Mouse (Mus musculus): Measurements from ENCODE around the gene Alg2. TPM values are rescaled to one million over a fixed set of nuclear protein-coding genes. Genes with fewer than 3 reads are reported as not detected.

The Alg2 gene
- polyA plus RNA-seq, 1 experiment from 2014 or later = 93.2 TPM

DNA sequence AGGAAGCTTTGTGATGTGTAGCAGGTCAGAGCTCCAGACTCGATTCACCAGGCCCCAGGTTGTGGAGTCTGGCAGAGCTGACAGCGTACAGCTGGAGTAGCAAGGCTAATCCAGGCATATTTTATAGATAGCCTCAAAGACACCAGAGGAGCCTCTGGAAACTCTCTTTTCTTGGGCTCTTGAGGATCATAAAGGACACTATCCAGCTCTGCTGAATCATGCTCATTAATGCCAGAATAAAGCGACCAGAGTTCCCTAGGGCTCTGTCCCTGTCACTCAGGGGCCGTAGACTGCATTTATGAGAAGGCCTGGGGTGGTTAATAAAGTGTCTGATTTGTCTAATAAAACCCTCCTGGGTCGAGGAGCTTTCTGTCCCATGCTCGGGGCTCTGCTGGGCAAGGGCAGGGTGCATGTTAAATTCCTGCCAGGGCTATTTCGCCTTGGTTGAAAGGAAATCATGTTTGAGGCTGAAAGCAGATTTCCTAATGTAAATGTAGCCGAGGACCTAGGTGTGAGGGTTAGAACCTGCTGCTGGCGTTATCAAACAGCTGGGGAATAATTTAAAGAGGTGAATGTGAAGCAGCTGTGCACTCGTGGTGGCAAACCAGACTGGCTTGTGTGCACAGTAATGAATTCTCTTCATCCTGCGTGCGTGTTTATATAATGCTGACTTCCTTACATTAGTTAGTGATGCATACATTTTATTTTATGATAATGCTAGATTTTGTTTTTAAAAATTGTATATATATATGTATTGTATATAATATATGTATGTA, 18.4 kb upstream of the Alg2 start:
- DNase-seq (ENCODE audit: low spot score) = no peak
- peaks cover 22% of the 10 kb centered on the region for H3K4me1 ChIP-seq
- H3K27ac ChIP-seq (replicated peaks) = peak overlapping the region; percentile 13; the same call in 1 of the 2 replicates
- H3K36me3 ChIP-seq = no peaks in the 10 kb centered on the region
- no peaks in the 10 kb centered on the region for H3K27me3 ChIP-seq (ENCODE audit: low read depth, poor library complexity, severe bottlenecking)
- H3K9me3 ChIP-seq (replicated peaks) = no peaks in the 10 kb centered on the region
- WGBS = 77% methylated on average over 12 of the region's 12 CpGs
- no peak overlapping the region for H3K4me3 ChIP-seq

DNA sequence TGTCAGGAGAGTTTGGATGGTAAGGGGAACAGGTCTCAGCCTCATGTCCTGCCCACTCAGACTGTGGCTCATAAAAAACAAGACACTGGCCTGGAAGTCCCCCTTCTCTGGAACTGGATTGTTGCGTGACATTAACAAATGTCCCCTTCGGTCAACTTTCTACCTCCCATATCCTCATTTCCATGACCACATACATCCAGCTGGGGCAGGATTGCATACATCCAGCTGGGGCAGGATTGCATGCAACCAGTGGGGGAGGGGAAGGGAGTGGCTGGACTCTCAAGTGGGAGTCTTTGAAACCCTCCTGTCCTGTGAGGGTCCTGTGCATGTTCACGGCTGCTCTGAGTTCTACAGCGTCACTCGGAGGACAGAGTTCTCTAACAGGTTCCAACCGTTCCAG, 17.1 kb upstream of the Alg2 start:
- H3K4me3 ChIP-seq = no peak overlapping the region
- no peaks in the 10 kb centered on the region for H3K9me3 ChIP-seq (replicated peaks)
- H3K27me3 ChIP-seq (ENCODE audit: low read depth, poor library complexity, severe bottlenecking) = no peaks in the 10 kb centered on the region
- no peak for DNase-seq (ENCODE audit: low spot score)
- 86% methylated on average over 6 of the region's 6 CpGs for WGBS
- no peak overlapping the region for H3K27ac ChIP-seq (replicated peaks)
- H3K4me1 ChIP-seq = peaks cover 22% of the 10 kb centered on the region
- no peaks in the 10 kb centered on the region for H3K36me3 ChIP-seq

GRCm38 (mm10) chr4:47480576-47480975, 6.4 kb upstream of the Alg2 start:
- Histone ChIP-seq H3K4me3 (no peak overlapping the region), H3K36me3 (peaks cover 80% of the 10 kb centered on the region), H3K27me3 (ENCODE audit: low read depth, poor library complexity, severe bottlenecking) (no peaks in the 10 kb centered on the region), H3K27ac (replicated peaks) (no peak overlapping the region), H3K9me3 (replicated peaks) (no peaks in the 10 kb centered on the region), H3K4me1 (peaks cover 2% of the 10 kb centered on the region)
- WGBS = 92% methylated on average over 9 of the region's 9 CpGs
- DNase-seq (ENCODE audit: low spot score) = no peak

- H3K27ac ChIP-seq (replicated peaks) = no peak overlapping the region
- no peak overlapping the region for H3K4me3 ChIP-seq
- peaks cover 7% of the 10 kb centered on the region for H3K4me1 ChIP-seq
- H3K27me3 ChIP-seq (ENCODE audit: low read depth, poor library complexity, severe bottlenecking) = no peaks in the 10 kb centered on the region
- 97% methylated on average over 13 of the region's 13 CpGs for WGBS
- DNase-seq (ENCODE audit: low spot score) = no peak
- no peaks in the 10 kb centered on the region for H3K9me3 ChIP-seq (replicated peaks)
- peaks cover 80% of the 10 kb centered on the region for H3K36me3 ChIP-seq
Measured at GRCm38 (mm10) chr4:47480095-47480494, 6.0 kb upstream of the Alg2 start.

DNA sequence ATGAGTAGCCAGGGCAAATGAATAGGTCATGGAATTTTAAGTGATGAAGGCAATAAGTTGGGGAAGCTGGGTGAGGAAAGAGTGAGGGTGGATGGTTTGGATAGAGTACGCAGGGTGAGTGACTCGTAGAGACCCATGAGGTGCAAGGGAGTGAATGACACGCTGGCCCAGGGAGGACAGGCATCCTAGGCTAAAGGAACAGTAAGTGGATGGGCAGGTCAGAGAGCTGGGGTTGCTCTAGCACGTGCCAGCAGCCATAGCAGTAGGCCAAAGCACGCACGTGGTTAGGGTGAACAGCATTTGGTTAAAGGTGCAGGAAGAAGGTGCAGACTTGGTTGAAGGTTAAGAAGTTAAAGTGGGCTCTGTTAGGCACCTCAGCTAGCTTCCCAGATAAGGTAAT, 3.4 kb upstream of the Alg2 start:
- 91% methylated on average over 6 of the region's 6 CpGs for WGBS
- Histone ChIP-seq H3K4me1 (peaks cover 17% of the 10 kb centered on the region), H3K27me3 (ENCODE audit: low read depth, poor library complexity, severe bottlenecking) (no peaks in the 10 kb centered on the region), H3K9me3 (replicated peaks) (no peaks in the 10 kb centered on the region), H3K27ac (replicated peaks) (no peak overlapping the region), H3K4me3 (no peak overlapping the region), H3K36me3 (peaks cover 64% of the 10 kb centered on the region)
- no peak for DNase-seq (ENCODE audit: low spot score)

DNA sequence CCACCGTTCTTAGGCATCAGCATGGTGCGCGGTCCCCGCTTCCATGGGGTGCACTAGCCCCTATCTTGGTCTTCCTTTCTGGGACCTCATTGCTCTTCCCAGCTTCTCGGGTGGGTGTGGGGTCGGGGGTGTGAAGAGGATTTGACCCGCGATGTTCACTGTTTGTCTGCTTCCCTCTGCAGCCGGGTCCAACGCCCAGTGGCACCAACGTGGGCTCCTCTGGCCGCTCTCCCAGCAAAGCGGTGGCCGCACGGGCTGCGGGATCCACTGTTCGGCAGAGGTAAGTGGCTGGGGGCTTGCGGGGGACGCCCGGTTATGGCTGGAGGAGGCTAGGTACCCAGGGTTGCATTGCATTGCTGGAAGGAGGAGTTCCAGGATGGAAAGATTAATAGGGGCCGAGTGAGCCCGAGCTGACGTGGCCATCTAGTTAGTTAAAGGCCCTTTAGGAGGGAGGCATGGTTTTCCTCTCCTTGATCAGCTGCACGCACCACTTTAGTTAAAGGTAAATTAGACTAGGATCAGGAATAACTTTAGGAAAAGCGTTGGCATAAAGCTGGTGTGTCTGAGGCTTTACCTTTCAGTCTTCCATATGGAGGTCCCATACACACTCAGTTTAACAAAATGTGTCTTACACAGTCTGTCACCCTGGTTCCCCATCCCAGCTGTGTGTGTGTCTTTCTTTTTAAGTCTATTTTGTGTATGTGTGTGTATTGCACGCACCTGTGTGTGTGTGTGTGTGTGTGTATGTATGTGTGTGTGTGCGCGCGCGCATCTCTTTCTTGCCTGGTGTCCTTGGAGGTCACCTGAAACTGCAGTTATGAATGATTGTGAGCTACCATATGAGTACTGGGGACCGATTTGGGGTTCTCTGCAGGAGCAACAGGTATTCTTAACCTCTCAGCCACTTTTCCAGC, 854 bp upstream of the Alg2 start:
- peak overlapping the region; percentile 94 for H3K27ac ChIP-seq (replicated peaks)
- H3K4me3 ChIP-seq = peak overlapping the region; percentile 82
- no peak for DNase-seq (ENCODE audit: low spot score)
- 0 out of 2 replicates have a peak, but pooled peaks cover 3% of the 10 kb centered on the region for H3K9me3 ChIP-seq (replicated peaks)
- 14% methylated on average over 31 of the region's 31 CpGs for WGBS
- peaks cover 64% of the 10 kb centered on the region for H3K36me3 ChIP-seq
- H3K27me3 ChIP-seq (ENCODE audit: low read depth, poor library complexity, severe bottlenecking) = no peaks in the 10 kb centered on the region
- peaks cover 17% of the 10 kb centered on the region for H3K4me1 ChIP-seq

GRCm38 (mm10) chr4:47473586-47473967, 556 bp downstream of the Alg2 start:
- WGBS = 6% methylated on average over 9 of the region's 14 CpGs

GRCm38 (mm10) chr4:47467196-47467595, 6.9 kb downstream of the Alg2 start:
- no peaks in the 10 kb centered on the region for H3K27me3 ChIP-seq (ENCODE audit: low read depth, poor library complexity, severe bottlenecking)
- H3K36me3 ChIP-seq = peaks cover 72% of the 10 kb centered on the region
- H3K4me3 ChIP-seq = no peak overlapping the region
- no peak for DNase-seq (ENCODE audit: low spot score)
- no peak overlapping the region for H3K27ac ChIP-seq (replicated peaks)
- H3K4me1 ChIP-seq = no peaks in the 10 kb centered on the region
- WGBS = 91% methylated on average over 2 of the region's 2 CpGs
- H3K9me3 ChIP-seq (replicated peaks) = peaks cover 8% of the 10 kb centered on the region; the same call in 1 of the 2 replicates

More at GRCm38 (mm10) chr4:47473586-47473967, 556 bp downstream of the Alg2 start:
- no peaks in the 10 kb centered on the region for H3K27me3 ChIP-seq (ENCODE audit: low read depth, poor library complexity, severe bottlenecking)
- DNase-seq (ENCODE audit: low spot score) = no peak
- H3K4me3 ChIP-seq = peak overlapping the region; percentile 82
- H3K4me1 ChIP-seq = peaks cover 17% of the 10 kb centered on the region
- peak overlapping the region; percentile 94 for H3K27ac ChIP-seq (replicated peaks)
- 0 out of 2 replicates have a peak, but pooled peaks cover 3% of the 10 kb centered on the region for H3K9me3 ChIP-seq (replicated peaks)
- H3K36me3 ChIP-seq = peaks cover 65% of the 10 kb centered on the region

GRCm38 (mm10) chr4:47449586-47450522, 24.3 kb downstream of the Alg2 start:
- Histone ChIP-seq H3K9me3 (replicated peaks) (no peaks in the 10 kb centered on the region), H3K36me3 (no peaks in the 10 kb centered on the region), H3K27ac (replicated peaks) (no peak overlapping the region), H3K27me3 (ENCODE audit: low read depth, poor library complexity, severe bottlenecking) (no peaks in the 10 kb centered on the region), H3K4me1 (peaks cover 12% of the 10 kb centered on the region), H3K4me3 (0 out of 2 replicates have a peak overlapping the region, but pooled peaks have one; percentile 11)
- no peak for DNase-seq (ENCODE audit: low spot score)
- WGBS = 27% methylated on average over 18 of the region's 18 CpGs

GRCm38 (mm10) chr4:47449116-47449515, 25.0 kb downstream of the Alg2 start:
- Histone ChIP-seq H3K4me1 (peaks cover 12% of the 10 kb centered on the region), H3K4me3 (no peak overlapping the region), H3K9me3 (replicated peaks) (no peaks in the 10 kb centered on the region), H3K36me3 (no peaks in the 10 kb centered on the region), H3K27me3 (ENCODE audit: low read depth, poor library complexity, severe bottlenecking) (no peaks in the 10 kb centered on the region), H3K27ac (replicated peaks) (no peak overlapping the region)
- no peak for DNase-seq (ENCODE audit: low spot score)
- 72% methylated on average over 5 of the region's 5 CpGs for WGBS

DNA sequence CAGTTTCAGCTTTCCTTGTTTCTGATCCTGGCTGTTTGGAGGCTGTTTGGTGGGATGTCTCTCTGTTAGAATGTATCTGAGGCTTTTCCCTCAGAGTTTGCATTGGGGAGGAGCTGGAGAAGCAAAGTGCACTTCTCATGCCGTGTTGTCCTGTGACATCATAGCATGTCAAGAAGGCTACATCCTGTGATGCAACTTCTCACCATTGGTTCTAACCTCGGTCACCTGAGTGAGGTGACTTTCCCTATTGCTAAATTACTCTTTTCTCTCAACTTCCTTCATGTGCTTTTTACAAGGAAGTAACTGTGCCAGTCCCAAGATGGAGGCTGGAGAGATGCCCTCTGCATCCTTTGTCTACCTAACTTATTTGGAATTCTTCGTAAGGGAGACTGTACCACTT, 25.6 kb downstream of the Alg2 start:
- H3K4me3 ChIP-seq = no peak overlapping the region
- no peaks in the 10 kb centered on the region for H3K9me3 ChIP-seq (replicated peaks)
- 85% methylated on average over 3 of the region's 3 CpGs for WGBS
- no peaks in the 10 kb centered on the region for H3K27me3 ChIP-seq (ENCODE audit: low read depth, poor library complexity, severe bottlenecking)
- no peak overlapping the region for H3K27ac ChIP-seq (replicated peaks)
- peaks cover 12% of the 10 kb centered on the region for H3K4me1 ChIP-seq
- no peaks in the 10 kb centered on the region for H3K36me3 ChIP-seq
- DNase-seq (ENCODE audit: low spot score) = no peak

GRCm38 (mm10) chr4:47440951-47441350, 33.2 kb downstream of the Alg2 start:
- Histone ChIP-seq H3K27ac (replicated peaks) (no peak overlapping the region), H3K4me1 (peaks cover 16% of the 10 kb centered on the region), H3K27me3 (ENCODE audit: low read depth, poor library complexity, severe bottlenecking) (peaks cover 17% of the 10 kb centered on the region), H3K9me3 (replicated peaks) (no peaks in the 10 kb centered on the region), H3K36me3 (no peaks in the 10 kb centered on the region), H3K4me3 (no peak overlapping the region)
- no peak for DNase-seq (ENCODE audit: low spot score)
- WGBS = 89% methylated on average over 11 of the region's 11 CpGs
